Mouse (Mus musculus) granulocyte monocyte progenitor cell, adult 5-6 weeks (primary cell): ENCODE data around the gene Fkbp11. TPM values are rescaled to one million over a fixed set of nuclear protein-coding genes. Genes with fewer than 3 reads are reported as not detected.

Experiments used
- total RNA-seq, 2 experiments: library from RNA; stranded (forward) in 1 of 2; stranded (reverse) in 1 of 2; fragments of 200-712, 200-1000 nt in 1 of 2; fragments of >200 nt in 1 of 2; fragmentation: Nextera tagmentation in 1 of 2; gene quantifications; 2 replicates each; pipeline ENCODE4 v1.2.3; 2014 to 2017

Fkbp11 gene
- total RNA-seq, 2 experiments from 2014 or later = 37.6 to 63.8 TPM

Other genes with a start within 250 kb of the Fkbp11 start
- gene Lalba, start 245.5 kb downstream of the Fkbp11 start, total RNA-seq (2014; fragmentation: Nextera tagmentation) = not detected in 2 replicates
- gene Lalba, start 245.5 kb downstream of the Fkbp11 start, total RNA-seq (2017) = not detected in 2 replicates
- not detected in 2 replicates for gene Olfr279, start 235.8 kb downstream of the Fkbp11 start, total RNA-seq (2014; fragmentation: Nextera tagmentation)
- not detected in 2 replicates for gene Olfr279, start 235.8 kb downstream of the Fkbp11 start, total RNA-seq (2017)
- gene Kansl2, start 193.9 kb downstream of the Fkbp11 start, total RNA-seq (2014; fragmentation: Nextera tagmentation) = 67.5 and 74.5 TPM in 2 replicates
- 58.9 and 61.0 TPM in 2 replicates for gene Kansl2, start 193.9 kb downstream of the Fkbp11 start, total RNA-seq (2017)
- gene Ccnt1, start 157.3 kb downstream of the Fkbp11 start, total RNA-seq (2014; fragmentation: Nextera tagmentation) = 53.4 and 57.0 TPM in 2 replicates
- 57.3 and 70.4 TPM in 2 replicates for gene Ccnt1, start 157.3 kb downstream of the Fkbp11 start, total RNA-seq (2017)
- gene 4930415O20Rik, start 157.2 kb downstream of the Fkbp11 start, total RNA-seq (2014; fragmentation: Nextera tagmentation) = not detected in 2 replicates
- not detected in 2 replicates for gene 4930415O20Rik, start 157.2 kb downstream of the Fkbp11 start, total RNA-seq (2017)
- gene Adcy6, start 118.1 kb downstream of the Fkbp11 start, total RNA-seq (2014; fragmentation: Nextera tagmentation) = 1.8 and 3.1 TPM in 2 replicates
- gene Adcy6, start 118.1 kb downstream of the Fkbp11 start, total RNA-seq (2017) = 2.1 and 2.9 TPM in 2 replicates
- not detected in 2 replicates for gene Cacnb3, start 97.4 kb downstream of the Fkbp11 start, total RNA-seq (2014; fragmentation: Nextera tagmentation)
- gene Cacnb3, start 97.4 kb downstream of the Fkbp11 start, total RNA-seq (2017) = not detected in 2 replicates
- 76.1 and 82.1 TPM in 2 replicates for gene Ddx23, start 65.3 kb downstream of the Fkbp11 start, total RNA-seq (2014; fragmentation: Nextera tagmentation)
- gene Ddx23, start 65.3 kb downstream of the Fkbp11 start, total RNA-seq (2017) = 79.5 and 103 TPM in 2 replicates
- 0.11 and 0.39 TPM in 2 replicates for gene Rnd1, start 50.7 kb downstream of the Fkbp11 start, total RNA-seq (2014; fragmentation: Nextera tagmentation)
- gene Rnd1, start 50.7 kb downstream of the Fkbp11 start, total RNA-seq (2017) = 0.67 and 2.7 TPM in 2 replicates
- gene Ccdc65, start 20.0 kb downstream of the Fkbp11 start, total RNA-seq (2014; fragmentation: Nextera tagmentation) = not detected in 2 replicates
- gene Ccdc65, start 20.0 kb downstream of the Fkbp11 start, total RNA-seq (2017) = not detected in 2 replicates
- gene Arf3, start 35.0 kb upstream of the Fkbp11 start, total RNA-seq (2014; fragmentation: Nextera tagmentation) = 39.0 and 41.4 TPM in 2 replicates
- 29.9 and 32.7 TPM in 2 replicates for gene Arf3, start 35.0 kb upstream of the Fkbp11 start, total RNA-seq (2017)
- 0.47 TPM in 1 of 2 replicates, not detected in the other for gene Wnt10b, start 50.0 kb upstream of the Fkbp11 start, total RNA-seq (2014; fragmentation: Nextera tagmentation)
- 0.26 TPM in 1 of 2 replicates, not detected in the other for gene Wnt10b, start 50.0 kb upstream of the Fkbp11 start, total RNA-seq (2017)
- not detected in 2 replicates for gene Wnt1, start 61.7 kb upstream of the Fkbp11 start, total RNA-seq (2014; fragmentation: Nextera tagmentation)
- not detected in 2 replicates for gene Wnt1, start 61.7 kb upstream of the Fkbp11 start, total RNA-seq (2017)
- not detected in 2 replicates for gene Ddn, start 81.3 kb upstream of the Fkbp11 start, total RNA-seq (2014; fragmentation: Nextera tagmentation)
- not detected in 2 replicates for gene Ddn, start 81.3 kb upstream of the Fkbp11 start, total RNA-seq (2017)
- 34.2 and 63.8 TPM in 2 replicates for gene Prkag1, start 103.3 kb upstream of the Fkbp11 start, total RNA-seq (2014; fragmentation: Nextera tagmentation)
- 85.0 and 110 TPM in 2 replicates for gene Prkag1, start 103.3 kb upstream of the Fkbp11 start, total RNA-seq (2017)
- 59.0 and 81.0 TPM in 2 replicates for gene Kmt2d, start 143.0 kb upstream of the Fkbp11 start, total RNA-seq (2014; fragmentation: Nextera tagmentation)
- 15.8 and 24.9 TPM in 2 replicates for gene Kmt2d, start 143.0 kb upstream of the Fkbp11 start, total RNA-seq (2017)
- 14.3 and 25.5 TPM in 2 replicates for gene Rhebl1, start 166.3 kb upstream of the Fkbp11 start, total RNA-seq (2014; fragmentation: Nextera tagmentation)
- gene Rhebl1, start 166.3 kb upstream of the Fkbp11 start, total RNA-seq (2017) = 4.3 and 7.3 TPM in 2 replicates
- gene Dhh, start 170.3 kb upstream of the Fkbp11 start, total RNA-seq (2014; fragmentation: Nextera tagmentation) = not detected in 2 replicates
- gene Dhh, start 170.3 kb upstream of the Fkbp11 start, total RNA-seq (2017) = not detected in 2 replicates
- 3.5 and 8.5 TPM in 2 replicates for gene Lmbr1l, start 190.0 kb upstream of the Fkbp11 start, total RNA-seq (2014; fragmentation: Nextera tagmentation)
- gene Lmbr1l, start 190.0 kb upstream of the Fkbp11 start, total RNA-seq (2017) = 7.7 and 11.9 TPM in 2 replicates
- 2,030 and 2,397 TPM in 2 replicates for gene Tuba1b, start 206.4 kb upstream of the Fkbp11 start, total RNA-seq (2014; fragmentation: Nextera tagmentation)
- 964 and 1,039 TPM in 2 replicates for gene Tuba1b, start 206.4 kb upstream of the Fkbp11 start, total RNA-seq (2017)
- gene Gm49450, start 225.4 kb upstream of the Fkbp11 start, total RNA-seq (2014; fragmentation: Nextera tagmentation) = not detected in 2 replicates
- not detected in 2 replicates for gene Gm49450, start 225.4 kb upstream of the Fkbp11 start, total RNA-seq (2017)
- gene Tuba1a, start 225.5 kb upstream of the Fkbp11 start, total RNA-seq (2014; fragmentation: Nextera tagmentation) = 21.3 and 34.8 TPM in 2 replicates
- 19.6 and 24.6 TPM in 2 replicates for gene Tuba1a, start 225.5 kb upstream of the Fkbp11 start, total RNA-seq (2017)